Mouse (Mus musculus): ENCODE results near the gene Cops7a. TPM values are rescaled to one million over a fixed set of nuclear protein-coding genes. Genes with fewer than 3 reads are reported as not detected.

Gene Cops7a
- polyA plus RNA-seq, 1 experiment from 2014 or later, result 119 TPM

Other genes with a start within 250 kb of the Cops7a start
- gene Ptpn6, start 226.8 kb downstream of the Cops7a start, polyA plus RNA-seq (2016; fragmentation: Nextera tagmentation; extraction: Ambion mirVana), result 6.7 TPM in 2 replicates
- 498 and 530 TPM in 2 replicates for gene Grcc10, start 224.2 kb downstream of the Cops7a start, polyA plus RNA-seq (2016; fragmentation: Nextera tagmentation; extraction: Ambion mirVana)
- not detected in 2 replicates for gene Gm45234, start 209.5 kb downstream of the Cops7a start, polyA plus RNA-seq (2016; fragmentation: Nextera tagmentation; extraction: Ambion mirVana)
- gene Atn1, start 209.0 kb downstream of the Cops7a start, polyA plus RNA-seq (2016; fragmentation: Nextera tagmentation; extraction: Ambion mirVana), result 20.1 and 20.5 TPM in 2 replicates
- 9.7 and 10.2 TPM in 2 replicates for gene Eno2, start 195.9 kb downstream of the Cops7a start, polyA plus RNA-seq (2016; fragmentation: Nextera tagmentation; extraction: Ambion mirVana)
- 0.59 and 1.0 TPM in 2 replicates for gene Lrrc23, start 185.8 kb downstream of the Cops7a start, polyA plus RNA-seq (2016; fragmentation: Nextera tagmentation; extraction: Ambion mirVana)
- gene Spsb2, start 156.9 kb downstream of the Cops7a start, polyA plus RNA-seq (2016; fragmentation: Nextera tagmentation; extraction: Ambion mirVana), result 7.8 and 10.5 TPM in 2 replicates
- gene Tpi1, start 151.2 kb downstream of the Cops7a start, polyA plus RNA-seq (2016; fragmentation: Nextera tagmentation; extraction: Ambion mirVana), result 615 and 621 TPM in 2 replicates
- 191 and 197 TPM in 2 replicates for gene Usp5, start 136.1 kb downstream of the Cops7a start, polyA plus RNA-seq (2016; fragmentation: Nextera tagmentation; extraction: Ambion mirVana)
- gene Cdca3, start 136.0 kb downstream of the Cops7a start, polyA plus RNA-seq (2016; fragmentation: Nextera tagmentation; extraction: Ambion mirVana), result 157 and 166 TPM in 2 replicates
- 0.58 and 1.0 TPM in 2 replicates for gene Gnb3, start 125.3 kb downstream of the Cops7a start, polyA plus RNA-seq (2016; fragmentation: Nextera tagmentation; extraction: Ambion mirVana)
- 61.7 and 68.9 TPM in 2 replicates for gene P3h3, start 107.8 kb downstream of the Cops7a start, polyA plus RNA-seq (2016; fragmentation: Nextera tagmentation; extraction: Ambion mirVana)
- gene Gpr162, start 101.6 kb downstream of the Cops7a start, polyA plus RNA-seq (2016; fragmentation: Nextera tagmentation; extraction: Ambion mirVana), result 3.4 and 3.6 TPM in 2 replicates
- 0.09 and 0.39 TPM in 2 replicates for gene Cd4, start 77.3 kb downstream of the Cops7a start, polyA plus RNA-seq (2016; fragmentation: Nextera tagmentation; extraction: Ambion mirVana)
- gene Lag3, start 53.8 kb downstream of the Cops7a start, polyA plus RNA-seq (2016; fragmentation: Nextera tagmentation; extraction: Ambion mirVana), result 3.1 and 4.1 TPM in 2 replicates
- gene Ptms, start 45.4 kb downstream of the Cops7a start, polyA plus RNA-seq (2016; fragmentation: Nextera tagmentation; extraction: Ambion mirVana), result 390 and 395 TPM in 2 replicates
- 419 and 427 TPM in 2 replicates for gene Mlf2, start 34.2 kb downstream of the Cops7a start, polyA plus RNA-seq (2016; fragmentation: Nextera tagmentation; extraction: Ambion mirVana)
- 5.5 and 6.2 TPM in 2 replicates for gene Pianp, start 31.2 kb upstream of the Cops7a start, polyA plus RNA-seq (2016; fragmentation: Nextera tagmentation; extraction: Ambion mirVana)
- 22.3 and 24.4 TPM in 2 replicates for gene Zfp384, start 43.6 kb upstream of the Cops7a start, polyA plus RNA-seq (2016; fragmentation: Nextera tagmentation; extraction: Ambion mirVana)
- gene Ing4, start 74.2 kb upstream of the Cops7a start, polyA plus RNA-seq (2016; fragmentation: Nextera tagmentation; extraction: Ambion mirVana), result 165 and 176 TPM in 2 replicates
- gene Acrbp, start 84.2 kb upstream of the Cops7a start, polyA plus RNA-seq (2016; fragmentation: Nextera tagmentation; extraction: Ambion mirVana), result 17.6 and 21.0 TPM in 2 replicates
- 0.53 and 0.61 TPM in 2 replicates for gene Lpar5, start 102.4 kb upstream of the Cops7a start, polyA plus RNA-seq (2016; fragmentation: Nextera tagmentation; extraction: Ambion mirVana)
- gene Chd4, start 130.4 kb upstream of the Cops7a start, polyA plus RNA-seq (2016; fragmentation: Nextera tagmentation; extraction: Ambion mirVana), result 90.0 and 104 TPM in 2 replicates
- gene Nop2, start 166.4 kb upstream of the Cops7a start, polyA plus RNA-seq (2016; fragmentation: Nextera tagmentation; extraction: Ambion mirVana), result 68.0 and 70.1 TPM in 2 replicates
- gene Iffo1, start 179.7 kb upstream of the Cops7a start, polyA plus RNA-seq (2016; fragmentation: Nextera tagmentation; extraction: Ambion mirVana), result 19.1 and 24.0 TPM in 2 replicates
- gene Gapdh, start 200.9 kb upstream of the Cops7a start, polyA plus RNA-seq (2016; fragmentation: Nextera tagmentation; extraction: Ambion mirVana), result 1,846 and 1,855 TPM in 2 replicates
- 186 and 191 TPM in 2 replicates for gene Ncapd2, start 226.2 kb upstream of the Cops7a start, polyA plus RNA-seq (2016; fragmentation: Nextera tagmentation; extraction: Ambion mirVana)
- 191 and 206 TPM in 2 replicates for gene Mrpl51, start 226.3 kb upstream of the Cops7a start, polyA plus RNA-seq (2016; fragmentation: Nextera tagmentation; extraction: Ambion mirVana)

Measured in embryonic facial prominence, embryonic 12.5 days (tissue).